Mouse (Mus musculus) CD4-positive, CD25-positive, alpha-beta regulatory T cell (primary cell): ENCODE data around the gene Vopp1. TPM values are rescaled to one million over a fixed set of nuclear protein-coding genes. Genes with fewer than 3 reads are reported as not detected.

ENCODE experiments used
- polyA plus RNA-seq: library from polyadenylated mRNA; unstranded; fragments of 100-300 nt; shearing (Covaris generic); gene quantifications from one replicate; pipeline ENCODE4 v1.2.1, GENCODE M21; 2017

The Vopp1 gene
- polyA plus RNA-seq: 19.0 TPM

DNA sequence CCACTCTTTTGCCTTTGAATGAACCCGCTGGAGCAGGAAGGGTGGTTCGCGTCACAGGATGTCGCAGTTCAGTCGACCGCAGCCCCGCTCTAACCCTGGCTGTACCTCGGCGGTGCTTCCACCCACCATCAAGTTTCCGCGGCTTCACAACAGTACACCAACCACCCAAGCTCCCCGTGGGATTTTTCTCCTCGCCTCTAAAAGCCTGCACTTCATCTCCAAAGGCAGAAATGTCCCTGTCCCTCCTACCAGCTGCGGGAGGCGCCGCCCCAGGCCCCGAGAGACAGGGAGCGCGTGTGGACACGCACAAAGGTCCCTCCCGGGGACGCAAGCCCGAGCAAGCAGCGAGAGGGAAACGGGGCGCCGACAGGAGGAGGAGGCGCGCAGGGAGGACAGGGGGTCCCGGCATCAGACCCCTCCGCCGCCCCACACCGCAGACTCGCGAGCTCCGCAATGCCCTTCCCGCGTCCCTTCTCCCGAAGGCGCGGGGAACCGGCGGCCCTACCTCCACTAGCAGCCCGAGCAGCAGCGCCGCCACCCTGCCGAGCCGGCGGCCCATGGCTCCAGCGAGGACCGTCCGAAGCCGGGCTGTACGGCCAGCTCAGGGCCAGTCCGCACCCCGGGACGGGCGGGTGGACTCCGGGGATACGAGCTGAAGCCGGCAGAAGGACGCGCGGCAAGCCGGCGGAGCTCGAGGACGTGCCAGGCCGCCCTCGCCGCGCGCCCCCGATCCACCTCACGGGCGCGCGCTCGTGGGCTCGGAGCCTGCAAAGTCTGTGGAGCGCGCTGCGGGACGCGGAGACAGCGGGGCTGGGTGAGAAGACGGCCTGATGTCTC, at the start of gene Vopp1:
TSS of gene Vopp1 (minus strand) at position 738 of the 837 bp plus-strand sequence.

GRCm38 (mm10) chr6:57850286-57850685, 25.3 kb upstream of the Vopp1 start, which contains the start of gene Vmn1r21:
Gene Vmn1r21 (minus strand): TSS chr6:57850343.

GRCm38 (mm10) chr6:57702376-57702742, 122.6 kb downstream of the Vopp1 start, which contains the start of gene Lancl2:
Gene Lancl2 (plus strand): TSS chr6:57702540.

DNA sequence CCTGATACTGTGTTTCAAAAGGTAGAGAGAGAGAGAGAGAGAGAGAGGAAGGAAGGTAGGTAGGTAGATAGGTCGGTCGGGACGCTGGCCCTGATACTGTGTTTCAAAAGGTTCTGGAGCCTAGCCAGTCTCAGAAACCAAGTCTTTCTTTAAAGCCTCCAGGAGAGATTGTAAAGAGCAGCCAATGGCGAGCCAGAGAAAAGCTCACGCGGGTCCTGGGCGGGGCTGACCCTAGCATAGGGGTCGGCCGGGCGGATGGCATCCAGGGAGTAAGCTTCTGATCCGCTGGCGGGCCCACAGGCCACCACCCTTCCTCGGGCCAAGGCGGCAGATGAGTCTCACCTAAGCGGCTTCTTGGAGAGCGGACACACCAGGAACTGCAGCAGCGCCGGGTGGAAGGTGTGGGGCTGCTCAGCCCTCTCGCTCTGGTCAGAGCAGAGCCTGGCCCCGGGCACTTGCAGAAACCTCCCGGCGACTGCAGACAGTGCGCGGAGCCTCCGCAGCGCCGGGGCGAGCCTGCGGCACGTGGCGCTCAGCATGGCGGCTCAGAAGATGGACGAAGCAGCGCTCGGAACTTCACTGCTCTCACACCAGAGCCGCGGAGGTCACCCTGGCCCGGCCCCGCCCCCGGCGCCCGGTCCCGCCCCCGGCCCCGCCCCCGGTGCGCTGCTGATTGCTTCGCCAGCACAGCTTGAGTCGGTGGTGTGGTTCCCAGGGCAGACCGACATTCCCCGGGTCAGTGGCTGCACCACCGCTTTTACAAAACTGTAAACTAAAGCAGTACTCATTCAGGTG, 133.3 kb downstream of the Vopp1 start, which contains the start of gene Pyurf:
TSS of gene Pyurf (minus strand) at position 612 of the 795 bp plus-strand sequence.

Other genes starting within 250 kb of the Vopp1 start
- gene Herc6, start 244.2 kb downstream of the Vopp1 start, polyA plus RNA-seq: 28.3 TPM
- gene Pyurf, start 133.1 kb downstream of the Vopp1 start, polyA plus RNA-seq: 5.4 TPM
- 5.3 TPM for gene Lancl2, start 122.6 kb downstream of the Vopp1 start, polyA plus RNA-seq
- not detected for gene Vmn1r21, start 25.2 kb upstream of the Vopp1 start, polyA plus RNA-seq
- 0.12 TPM for gene Vmn1r22, start 82.9 kb upstream of the Vopp1 start, polyA plus RNA-seq
- gene Vmn1r23, start 101.7 kb upstream of the Vopp1 start, polyA plus RNA-seq: not detected
- gene Vmn1r24, start 136.3 kb upstream of the Vopp1 start, polyA plus RNA-seq: not detected
- gene Vmn1r25, start 155.7 kb upstream of the Vopp1 start, polyA plus RNA-seq: not detected
- gene Vmn1r26, start 190.0 kb upstream of the Vopp1 start, polyA plus RNA-seq: not detected